Mouse (Mus musculus): ENCODE measurements around the gene Aoah.

The Aoah gene

DNA sequence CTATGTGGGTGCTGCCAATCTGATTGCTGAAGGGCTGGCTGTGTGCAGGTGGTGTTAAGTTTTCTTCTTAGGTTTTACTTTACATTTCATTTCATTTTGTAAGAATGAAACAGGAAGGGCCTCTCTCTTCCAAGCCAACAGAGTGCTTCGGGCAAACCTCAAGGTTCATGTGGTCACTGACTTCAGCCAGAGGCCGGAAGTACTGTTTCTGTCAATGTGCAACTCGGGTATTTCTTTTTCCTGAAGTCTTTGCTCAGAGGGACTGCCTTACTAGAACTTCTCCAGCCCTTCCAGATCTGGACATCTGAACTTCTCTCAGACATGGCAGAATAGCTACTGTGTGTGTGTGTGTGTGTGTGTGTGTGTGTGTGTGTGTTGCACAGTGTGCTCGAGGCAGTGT is at the start of gene Aoah:
TSS of gene Aoah (plus strand) at position 213 of the 400 bp plus-strand sequence.
- ATAC-seq (ENCODE audit: low TSS enrichment) = no peak

GRCm38 (mm10) chr13:20754843-20755242 is 39.1 kb upstream of the Aoah start:
- ATAC-seq (ENCODE audit: low TSS enrichment) = no peak

DNA sequence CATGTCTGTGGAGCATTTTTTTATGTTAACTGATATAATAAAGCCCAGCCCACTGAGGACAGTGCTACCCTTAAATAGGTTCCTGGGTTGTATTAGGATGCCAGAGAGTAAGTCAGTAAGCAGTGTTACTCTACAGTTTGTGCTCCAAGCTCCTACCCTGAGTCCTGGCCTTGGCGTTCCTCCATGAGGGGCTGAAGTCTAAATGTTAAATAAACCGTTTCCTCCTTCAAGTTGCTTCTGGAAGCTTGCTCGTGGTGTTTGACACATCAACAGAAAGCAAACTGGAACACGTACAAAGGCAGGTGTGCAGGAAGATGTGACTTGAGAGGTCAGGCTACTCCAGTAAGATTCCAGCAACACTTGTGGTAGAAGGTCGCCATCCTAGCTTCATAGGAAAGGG is 10.3 kb upstream of the Aoah start:
- no peak for ATAC-seq (ENCODE audit: low TSS enrichment)

DNA sequence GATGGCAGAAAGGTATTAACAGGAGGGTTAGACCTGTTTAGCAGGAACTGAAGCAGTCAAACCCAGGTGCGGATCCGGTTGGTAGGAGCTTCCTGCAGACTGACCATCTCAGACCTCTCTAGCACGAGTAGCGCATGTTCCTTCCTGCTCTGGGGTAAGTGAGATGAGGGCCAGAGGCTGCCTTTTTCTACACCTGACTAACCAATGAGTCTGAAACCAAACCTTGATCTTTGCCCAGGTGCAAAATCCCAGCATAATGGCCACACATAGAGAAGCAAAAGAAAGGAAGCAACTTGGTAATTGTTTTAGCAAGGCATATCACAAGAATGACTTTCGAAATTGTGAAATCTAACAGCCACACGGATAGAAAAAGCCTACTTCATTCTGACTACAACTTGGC is 9.9 kb upstream of the Aoah start:
- ATAC-seq (ENCODE audit: low TSS enrichment) = no peak

DNA sequence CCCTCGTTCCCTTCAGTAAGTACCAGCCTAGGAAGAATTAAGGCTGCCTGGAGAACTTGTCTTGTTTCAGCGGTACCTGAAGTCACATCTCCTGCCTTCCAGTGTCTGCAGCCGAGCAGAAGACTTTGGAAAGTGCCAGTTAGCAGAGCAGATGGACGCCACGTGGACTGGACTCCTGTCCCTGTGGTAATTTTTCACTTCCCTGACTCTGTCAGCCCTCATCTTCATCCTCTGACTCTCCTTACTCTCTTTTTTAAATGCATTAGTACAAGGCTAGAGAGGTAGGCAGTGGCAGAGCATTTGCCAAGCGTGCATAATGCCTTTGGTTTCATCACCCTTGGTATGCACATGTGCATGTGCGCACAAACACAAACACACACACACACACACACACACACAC is 8.0 kb upstream of the Aoah start:
- no peak for ATAC-seq (ENCODE audit: low TSS enrichment)

DNA sequence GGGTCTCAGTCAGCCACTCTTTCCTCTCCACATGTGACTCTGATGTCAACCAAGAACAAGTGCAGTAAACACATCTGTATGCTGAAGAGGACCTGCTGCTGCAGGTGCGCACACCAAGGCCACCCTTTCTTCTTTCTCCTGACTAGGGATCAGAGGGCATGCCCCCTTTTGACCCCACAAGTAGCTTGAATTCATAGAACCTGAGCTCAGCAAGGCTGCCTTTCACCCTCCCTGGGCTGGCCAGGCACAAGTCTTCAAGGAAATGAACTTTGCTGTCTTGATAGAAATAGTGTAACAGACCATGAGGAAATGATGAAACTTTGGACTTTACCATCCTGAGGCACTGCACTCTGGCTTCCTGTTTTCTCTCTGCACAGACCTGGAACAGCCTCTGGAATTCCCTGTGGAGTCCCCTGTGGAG is 7.1 kb upstream of the Aoah start:
- no peak for ATAC-seq (ENCODE audit: low TSS enrichment)

DNA sequence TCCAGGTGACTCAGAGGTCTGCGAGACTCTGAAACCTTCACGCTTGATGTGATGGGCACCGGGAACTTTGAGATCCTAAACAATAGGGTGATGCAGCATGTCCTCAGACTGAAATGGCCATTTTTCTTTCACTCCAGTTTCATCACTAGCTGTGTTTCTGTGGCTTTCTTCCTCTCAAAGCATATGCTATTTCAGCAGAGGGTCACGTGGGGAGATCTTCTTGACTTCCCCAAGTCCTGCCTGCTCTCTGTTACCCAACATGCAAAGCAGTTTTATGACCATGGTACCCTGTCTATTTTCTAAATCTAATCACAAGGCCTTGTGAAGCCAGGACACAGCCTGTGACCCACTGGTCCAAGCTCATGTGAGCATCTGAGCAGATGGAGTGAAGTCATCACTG is 6.0 kb upstream of the Aoah start:
- ATAC-seq (ENCODE audit: low TSS enrichment) = no peak

DNA sequence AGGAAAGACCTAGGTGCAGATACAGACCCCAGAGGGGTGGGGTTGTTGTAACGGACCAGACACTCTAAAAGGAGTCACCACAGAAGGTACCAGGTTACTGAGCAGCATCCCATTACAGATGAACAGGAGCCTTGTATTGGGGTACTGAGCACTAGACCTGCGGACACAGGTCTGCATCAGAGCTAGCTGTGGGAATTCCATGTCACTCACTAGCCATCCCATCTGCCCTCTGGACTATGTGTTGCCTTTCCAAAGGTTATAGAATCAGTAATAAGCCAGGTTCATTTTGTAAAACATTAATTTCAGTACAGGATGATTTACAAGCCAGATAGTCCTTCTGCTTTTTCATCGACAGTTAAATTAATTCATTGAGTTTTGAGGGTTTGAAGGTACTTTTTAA is 2.7 kb downstream of the Aoah start:
- no peak for ATAC-seq (ENCODE audit: low TSS enrichment)

DNA sequence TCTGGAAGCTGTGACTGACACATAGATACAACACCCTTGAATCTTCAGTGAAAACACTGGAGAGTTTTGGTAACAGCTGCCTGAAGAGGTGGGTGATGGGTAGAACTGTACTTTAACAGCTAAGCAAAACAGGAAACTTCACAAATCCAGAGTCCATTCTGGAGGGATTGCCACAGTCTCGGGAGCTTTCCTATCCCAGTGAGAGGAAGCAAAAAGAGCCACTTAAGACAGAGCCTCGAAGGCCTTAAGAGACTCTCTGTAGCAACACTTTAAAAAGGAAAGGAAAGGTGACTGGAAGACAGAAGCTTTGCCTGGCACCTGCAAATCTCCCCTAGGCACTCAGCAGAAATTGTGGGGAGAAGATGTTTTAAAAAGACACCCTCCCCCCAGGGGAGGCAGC is 4.6 kb downstream of the Aoah start:
- ATAC-seq (ENCODE audit: low TSS enrichment) = no peak

DNA sequence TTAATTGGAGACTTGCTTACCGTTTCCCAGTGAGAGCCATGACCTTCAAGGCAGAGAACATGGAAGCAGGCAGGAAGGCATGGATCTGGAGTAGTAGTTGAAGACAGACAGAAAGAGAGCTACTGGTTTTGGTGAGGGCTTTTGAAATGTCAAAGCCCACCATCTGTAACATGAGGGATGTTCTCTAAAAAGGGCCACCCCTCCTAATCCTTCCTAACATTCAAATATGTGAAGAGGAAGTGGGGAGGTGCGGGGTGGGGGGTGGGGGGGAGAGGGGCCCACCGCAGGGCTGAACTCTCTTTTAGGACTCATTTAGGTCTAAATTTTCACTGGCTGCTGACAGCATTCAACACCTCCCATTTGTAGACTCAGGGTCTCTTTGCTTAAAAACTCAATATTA is 5.9 kb downstream of the Aoah start:
- no peak for ATAC-seq (ENCODE audit: low TSS enrichment)

- ATAC-seq (ENCODE audit: low TSS enrichment) = no peak
Measured at GRCm38 (mm10) chr13:20800569-20800968, 6.7 kb downstream of the Aoah start.

- no peak for ATAC-seq (ENCODE audit: low TSS enrichment)
Measured at GRCm38 (mm10) chr13:20811782-20812406, 18.0 kb downstream of the Aoah start.

GRCm38 (mm10) chr13:20816385-20816784 is 22.5 kb downstream of the Aoah start:
- ATAC-seq (ENCODE audit: low TSS enrichment) = no peak

- peak; percentile 98 for ATAC-seq (ENCODE audit: low TSS enrichment)
Measured at GRCm38 (mm10) chr13:20820712-20821328, 26.9 kb downstream of the Aoah start.

DNA sequence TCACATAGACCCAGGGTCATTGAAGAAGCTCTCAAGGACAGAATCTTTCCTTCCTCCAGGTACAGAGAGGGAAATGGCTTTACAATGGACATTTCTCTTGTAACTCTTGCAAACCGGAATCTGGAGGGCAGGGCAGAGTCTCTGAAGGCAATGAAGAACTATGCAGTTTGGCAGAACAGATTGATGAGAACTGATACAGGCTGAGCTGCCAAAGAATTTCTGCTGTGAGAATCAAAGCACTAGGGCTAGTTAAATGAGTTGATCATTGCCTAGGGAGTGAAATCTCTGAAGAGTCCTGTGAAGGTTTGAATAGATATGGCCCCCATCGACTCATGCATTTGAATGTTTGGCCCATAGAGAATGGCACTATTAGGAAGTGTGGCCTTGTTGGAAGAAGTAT is 34.8 kb downstream of the Aoah start:
- peak; percentile 64 for ATAC-seq (ENCODE audit: low TSS enrichment)

GRCm38 (mm10) chr13:20829181-20829900 is 35.4 kb downstream of the Aoah start:
- no peak for ATAC-seq (ENCODE audit: low TSS enrichment)

DNA sequence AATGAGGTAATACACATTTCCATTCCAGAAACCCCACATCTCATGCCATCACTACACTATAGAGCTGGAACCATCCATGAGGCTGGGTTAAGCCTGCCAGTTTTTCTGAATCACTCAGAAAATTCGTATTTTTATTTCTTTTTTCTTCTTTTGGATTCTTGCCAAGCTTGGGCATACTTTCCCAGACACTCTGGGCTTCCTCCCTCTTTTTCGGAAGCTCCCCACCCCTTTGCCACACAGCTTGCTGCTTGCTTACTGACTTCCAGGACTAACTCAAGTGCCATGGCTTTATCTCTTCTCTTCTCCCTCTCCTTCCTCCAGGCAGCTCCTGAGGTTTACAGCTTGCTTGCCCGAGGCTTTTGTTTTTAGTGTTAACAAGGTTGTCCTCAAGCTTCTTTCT is 62.0 kb downstream of the Aoah start:
- peak; percentile 59 for ATAC-seq (ENCODE audit: low TSS enrichment)

DNA sequence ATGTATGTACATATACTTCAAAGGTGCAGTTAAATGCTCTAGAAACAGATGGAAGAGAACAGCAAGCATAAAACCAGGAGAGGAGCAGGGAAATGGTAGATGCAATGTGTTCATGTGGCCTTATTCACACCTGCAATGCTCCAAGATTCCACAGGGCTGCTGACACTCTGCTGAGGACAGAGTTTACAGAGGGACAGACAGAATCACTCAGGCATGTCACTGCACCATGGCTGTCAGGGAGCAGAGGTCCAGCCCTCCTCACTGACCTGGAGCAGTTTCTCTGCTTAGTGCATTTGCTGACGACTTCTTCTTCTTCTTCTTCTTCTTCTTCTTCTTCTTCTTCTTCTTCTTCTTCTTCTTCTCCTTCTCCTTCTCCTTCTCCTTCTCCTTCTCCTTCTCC is 105.5 kb downstream of the Aoah start:
- ATAC-seq (ENCODE audit: low TSS enrichment) = no peak

- peak; percentile 5; the same call in 1 of the 2 replicates for ATAC-seq (ENCODE audit: low TSS enrichment)
Measured at GRCm38 (mm10) chr13:20900396-20900971, 106.6 kb downstream of the Aoah start.

- peak; percentile 92 for ATAC-seq (ENCODE audit: low TSS enrichment)
Measured at GRCm38 (mm10) chr13:20900972-20901457, 107.1 kb downstream of the Aoah start.

GRCm38 (mm10) chr13:20901634-20902135 is 107.8 kb downstream of the Aoah start:
- ATAC-seq (ENCODE audit: low TSS enrichment) = no peak

DNA sequence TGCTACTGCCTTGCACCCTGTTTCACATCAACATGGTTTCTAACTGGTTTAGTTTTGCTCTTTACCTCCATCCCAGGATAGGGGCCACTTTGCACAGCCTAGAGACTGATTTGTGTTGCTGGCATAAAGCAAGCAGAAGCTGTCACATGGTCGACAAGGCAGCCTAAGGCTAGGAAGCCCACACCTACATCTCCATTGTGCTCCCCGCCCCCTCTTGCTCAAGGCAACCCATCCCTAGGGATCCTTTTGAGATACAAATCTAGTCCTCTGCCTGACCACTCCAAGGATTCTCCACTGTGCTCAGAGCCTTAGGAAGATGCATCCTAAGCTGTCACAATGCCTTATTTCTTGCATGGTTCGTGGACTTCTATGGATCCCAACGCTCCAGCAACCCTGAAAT is 110.2 kb downstream of the Aoah start:
- no peak for ATAC-seq (ENCODE audit: low TSS enrichment)
